Mouse (Mus musculus) lung, embryonic 14.5 days (tissue): ENCODE measurements around the gene Serpinf1. TPM values are rescaled to one million over a fixed set of nuclear protein-coding genes. Genes with fewer than 3 reads are reported as not detected.

Source experiments
- ATAC-seq: fragments of 200-750 bp; cut with Nextera tagmentation; 2 replicates; pipeline ENCODE4 v1.8.0; 2017; ENCODE audit warnings: mild to moderate bottlenecking, moderate TSS enrichment, moderate library complexity; ENCODE audit not compliant: insufficient read depth
- DNase-seq: peaks from one replicate; pipeline ENCODE4 v3.0.0-alpha.2; 2015
- H3K27ac ChIP-seq: fragments of 300-500 bp; sonication (generic); 2 replicates; pipeline ENCODE4 v1.5.1; 2014; ENCODE audit warnings: low read depth, mild to moderate bottlenecking, moderate library complexity
- H3K27me3 ChIP-seq: fragments of 300-500 bp; sonication (generic); 2 replicates; pipeline ENCODE4 v1.6.1; 2014; ENCODE audit warnings: low read length, control low read depth; ENCODE audit not compliant: insufficient read depth
- H3K36me3 ChIP-seq: fragments of 300-500 bp; sonication (generic); 2 replicates; pipeline ENCODE4 v1.6.1; 2014; ENCODE audit warnings: control low read depth; ENCODE audit not compliant: insufficient read depth
- H3K4me1 ChIP-seq: fragments of 300-500 bp; sonication (generic); 2 replicates; pipeline ENCODE4 v1.6.1; 2014; ENCODE audit warnings: antibody characterized with exemption, control low read depth; ENCODE audit not compliant: insufficient read depth
- H3K4me2 ChIP-seq: fragments of 300-500 bp; sonication (generic); 2 replicates; pipeline ENCODE4 v1.6.1; 2014; ENCODE audit warnings: mild to moderate bottlenecking
- H3K4me3 ChIP-seq: fragments of 300-500 bp; sonication (generic); 2 replicates; pipeline ENCODE4 v1.5.1; 2014; ENCODE audit warnings: low read depth, low read length
- H3K9ac ChIP-seq: fragments of 300-500 bp; sonication (generic); 2 replicates; pipeline ENCODE4 v1.6.1; 2014
- H3K9me3 ChIP-seq: fragments of 300-500 bp; sonication (generic); 2 replicates; pipeline ENCODE4 v1.6.1; 2016; ENCODE audit warnings: low read depth, low read length, control low read depth
- CTCF ChIP-seq: IDR thresholded peaks from 2 replicates; pipeline ENCODE4 v1.5.1; 2016; ENCODE audit warnings: antibody characterized with exemption, low read depth
- WGBS: fragments of 180-500 bp; shearing (Covaris S2); extraction: QIAGEN DNeasy Blood & Tissue Kit; methylation state at CpG from one replicate; pipeline ENCODE4 v1.1.7; 2014; 5-methylcytosine and 5-hydroxymethylcytosine counted together
- polyA plus RNA-seq: library from polyadenylated mRNA; unstranded; fragments of >200 nt; fragmentation: Nextera tagmentation; extraction: Ambion mirVana; gene quantifications from 2 replicates; pipeline ENCODE4 v1.2.1, GENCODE M21; 2014

The Serpinf1 gene
- polyA plus RNA-seq, 1 experiment from 2014 or later, result 41.7 TPM

DNA sequence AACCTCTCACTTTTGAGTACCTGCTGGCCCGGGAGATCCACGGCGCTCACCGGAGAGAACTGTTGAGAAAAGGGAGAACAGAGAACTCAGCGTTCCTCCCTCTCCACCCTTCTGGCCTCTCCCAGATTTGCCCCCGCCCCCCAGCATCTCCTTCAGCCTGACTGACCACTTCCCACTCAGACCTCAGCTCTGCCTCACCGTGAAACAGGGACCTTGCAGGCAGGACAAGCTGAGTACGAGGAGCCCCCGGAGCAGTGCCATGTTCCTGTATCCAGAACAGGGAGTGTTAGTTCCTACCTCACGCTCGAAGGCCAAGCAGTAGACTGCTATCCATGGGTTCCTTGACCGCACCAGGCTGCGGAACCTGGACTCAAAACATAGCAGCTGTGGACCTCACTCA, 15.7 kb upstream of the Serpinf1 start:
- no peak overlapping the region for H3K4me2 ChIP-seq
- H3K36me3 ChIP-seq, result no peaks in the 10 kb centered on the region
- DNase-seq (no peak), ATAC-seq (no peak)
- H3K9ac ChIP-seq, result no peak overlapping the region
- no peak overlapping the region for H3K4me3 ChIP-seq
- no peaks in the 10 kb centered on the region for H3K4me1 ChIP-seq
- TF ChIP-seq CTCF, result no peak
- 73% methylated on average over 13 of the region's 13 CpGs for WGBS
- no peak overlapping the region for H3K27ac ChIP-seq
- H3K27me3 ChIP-seq, result no peaks in the 10 kb centered on the region
- peaks cover 5% of the 10 kb centered on the region; the same call in 1 of the 2 replicates for H3K9me3 ChIP-seq

DNA sequence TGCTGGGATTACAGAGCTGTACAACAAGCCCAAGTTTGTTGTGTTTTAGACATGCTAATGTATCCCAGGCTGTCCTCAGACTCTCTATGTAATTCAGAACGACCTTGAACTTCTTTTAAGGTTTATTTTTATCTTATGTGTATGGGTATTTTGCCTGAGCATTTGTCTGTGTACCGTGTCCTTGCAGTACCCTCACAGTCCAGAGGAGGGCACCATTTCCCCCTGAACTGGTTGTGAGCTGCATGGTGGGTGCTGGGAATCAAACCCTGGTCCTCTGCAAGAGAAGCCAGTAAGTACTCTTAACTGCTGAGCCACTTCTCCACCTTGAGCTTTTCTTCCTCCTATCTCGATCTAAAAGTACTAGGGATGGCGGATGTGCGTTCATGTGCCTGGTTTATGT, 11.6 kb upstream of the Serpinf1 start:
- peak; percentile 34 for TF ChIP-seq CTCF
- Histone ChIP-seq H3K36me3 (no peaks in the 10 kb centered on the region), H3K4me1 (no peaks in the 10 kb centered on the region), H3K9ac (no peak overlapping the region), H3K4me3 (no peak overlapping the region), H3K4me2 (no peak overlapping the region), H3K9me3 (peaks cover 5% of the 10 kb centered on the region; the same call in 1 of the 2 replicates), H3K27ac (no peak overlapping the region), H3K27me3 (no peaks in the 10 kb centered on the region)
- ATAC-seq (no peak), DNase-seq (no peak)
- 85% methylated on average over 5 of the region's 5 CpGs for WGBS

DNA sequence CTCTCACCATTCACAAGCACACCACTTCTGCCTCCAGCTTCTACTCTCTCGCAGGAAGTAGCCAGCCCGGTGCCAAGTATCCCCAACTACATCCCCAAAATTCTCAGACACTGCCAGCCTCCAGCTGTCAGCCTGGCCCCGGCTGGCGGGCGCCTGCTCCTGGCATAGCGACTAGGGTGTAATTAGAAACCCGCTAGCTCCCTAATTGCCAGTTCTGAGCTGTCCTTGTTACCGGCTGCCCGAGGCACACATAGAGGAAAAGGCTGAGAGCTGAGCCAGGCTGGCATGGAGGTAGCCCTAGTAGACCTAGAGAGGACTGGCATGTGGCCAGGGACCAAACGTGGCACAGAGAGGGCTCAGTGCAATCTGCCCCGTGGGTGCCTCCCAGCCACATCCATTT, 8.8 kb upstream of the Serpinf1 start:
- Histone ChIP-seq H3K36me3 (no peaks in the 10 kb centered on the region), H3K27me3 (no peaks in the 10 kb centered on the region), H3K4me3 (no peak overlapping the region), H3K4me1 (no peaks in the 10 kb centered on the region), H3K4me2 (no peak overlapping the region), H3K9me3 (peaks cover 5% of the 10 kb centered on the region; the same call in 1 of the 2 replicates), H3K27ac (no peak overlapping the region), H3K9ac (no peak overlapping the region)
- DNase-seq (no peak), ATAC-seq (no peak)
- WGBS, result 85% methylated on average over 11 of the region's 11 CpGs
- TF ChIP-seq CTCF, result no peak

DNA sequence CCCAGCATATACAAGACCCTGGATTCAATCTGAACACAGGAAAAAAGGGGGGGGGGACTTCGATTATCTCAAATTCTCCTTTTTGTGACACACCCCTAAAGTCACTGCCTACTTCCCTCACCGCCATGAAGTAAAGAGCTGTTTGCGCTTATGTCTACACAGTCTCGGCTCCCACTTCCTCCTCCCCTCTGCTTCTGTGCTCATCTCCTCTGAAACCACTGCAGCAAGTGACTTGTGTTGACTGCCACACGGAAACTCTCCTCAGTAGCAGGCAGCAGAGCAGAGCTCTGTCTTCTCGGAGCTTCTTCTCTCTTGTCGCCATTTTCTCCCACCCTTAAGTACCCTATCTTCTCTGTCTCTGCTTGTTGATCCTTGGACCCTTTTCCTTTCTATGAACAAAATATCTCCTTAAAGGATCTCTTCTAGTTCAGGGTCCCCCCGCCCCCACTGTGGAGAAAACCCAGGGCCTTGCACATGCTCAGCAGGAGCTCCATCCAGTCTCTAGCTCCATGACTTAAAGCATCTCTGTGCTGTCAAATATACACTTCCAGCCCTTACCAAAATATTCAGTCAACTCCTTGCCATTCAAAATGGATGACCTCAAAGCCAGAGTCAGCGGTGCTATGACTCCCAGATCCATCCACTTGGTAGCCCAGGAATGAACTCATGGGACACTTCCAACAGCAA, 6.7 kb upstream of the Serpinf1 start:
- no peak for DNase-seq
- WGBS, result 73% methylated on average over 9 of the region's 9 CpGs

DNA sequence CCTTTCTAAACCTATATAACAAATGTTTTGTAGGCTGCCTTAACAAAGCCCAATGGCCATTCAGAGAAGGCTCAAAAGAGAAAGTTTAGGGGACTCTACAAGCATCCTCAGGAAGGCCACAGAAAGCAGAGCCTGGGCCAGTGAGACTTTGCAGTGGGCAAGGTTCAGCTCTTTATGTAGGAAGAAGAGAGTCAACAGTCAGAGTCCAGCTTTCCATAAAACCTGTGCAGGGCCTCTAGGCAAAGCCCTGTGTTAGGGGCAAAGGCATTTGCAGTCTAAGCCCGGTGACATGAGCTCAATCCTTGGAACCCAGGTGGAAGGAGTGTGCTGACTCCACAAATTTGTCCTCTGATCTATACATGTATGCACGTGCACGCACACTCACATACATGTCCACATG, 2.0 kb upstream of the Serpinf1 start:
- TF ChIP-seq CTCF, result no peak
- no peak for ATAC-seq
- WGBS, result 86% methylated on average over 3 of the region's 3 CpGs
- no peaks in the 10 kb centered on the region for H3K36me3 ChIP-seq
- H3K4me3 ChIP-seq, result no peak overlapping the region
- no peak for DNase-seq
- no peak overlapping the region for H3K27ac ChIP-seq
- no peak overlapping the region for H3K4me2 ChIP-seq
- H3K9me3 ChIP-seq, result no peaks in the 10 kb centered on the region
- H3K9ac ChIP-seq, result no peak overlapping the region
- no peaks in the 10 kb centered on the region for H3K27me3 ChIP-seq
- H3K4me1 ChIP-seq, result no peaks in the 10 kb centered on the region; the same call in 1 of the 2 replicates

More for the DNA sequence above, 6.7 kb upstream of the Serpinf1 start:
- H3K4me3 ChIP-seq, result no peak overlapping the region
- H3K27ac ChIP-seq, result no peak overlapping the region
- no peaks in the 10 kb centered on the region for H3K36me3 ChIP-seq
- no peaks in the 10 kb centered on the region for H3K4me1 ChIP-seq
- H3K9me3 ChIP-seq, result peaks cover 3% of the 10 kb centered on the region; the same call in 1 of the 2 replicates
- H3K4me2 ChIP-seq, result no peak overlapping the region
- no peaks in the 10 kb centered on the region for H3K27me3 ChIP-seq
- TF ChIP-seq CTCF, result no peak
- ATAC-seq, result no peak
- H3K9ac ChIP-seq, result no peak overlapping the region

DNA sequence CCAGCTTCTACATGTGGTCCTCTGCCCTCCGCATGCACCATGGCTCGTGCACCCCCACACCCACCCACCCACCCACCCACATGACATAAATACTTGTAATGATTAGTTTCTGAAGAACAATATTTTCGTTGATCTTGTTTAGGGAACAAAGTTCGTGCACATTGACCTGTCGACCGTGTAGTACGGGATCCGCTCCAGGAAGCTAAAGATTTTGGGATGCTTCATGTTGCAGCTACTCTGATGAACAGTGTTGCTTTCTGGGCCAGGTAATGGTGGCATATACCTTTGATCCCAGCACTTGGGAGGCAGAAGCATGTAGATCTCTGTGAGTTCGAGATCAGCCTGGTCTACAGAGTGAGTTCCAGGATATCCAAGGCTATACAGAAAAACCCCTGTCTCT, 1.5 kb upstream of the Serpinf1 start:
- no peak for TF ChIP-seq CTCF
- H3K36me3 ChIP-seq, result no peaks in the 10 kb centered on the region
- DNase-seq (no peak), ATAC-seq (no peak)
- H3K27me3 ChIP-seq, result no peaks in the 10 kb centered on the region
- WGBS, result 85% methylated on average over 9 of the region's 9 CpGs
- no peak overlapping the region for H3K4me2 ChIP-seq
- no peak overlapping the region for H3K9ac ChIP-seq
- H3K4me3 ChIP-seq, result no peak overlapping the region
- H3K4me1 ChIP-seq, result no peaks in the 10 kb centered on the region; the same call in 1 of the 2 replicates
- no peak overlapping the region for H3K27ac ChIP-seq
- no peaks in the 10 kb centered on the region for H3K9me3 ChIP-seq

DNA sequence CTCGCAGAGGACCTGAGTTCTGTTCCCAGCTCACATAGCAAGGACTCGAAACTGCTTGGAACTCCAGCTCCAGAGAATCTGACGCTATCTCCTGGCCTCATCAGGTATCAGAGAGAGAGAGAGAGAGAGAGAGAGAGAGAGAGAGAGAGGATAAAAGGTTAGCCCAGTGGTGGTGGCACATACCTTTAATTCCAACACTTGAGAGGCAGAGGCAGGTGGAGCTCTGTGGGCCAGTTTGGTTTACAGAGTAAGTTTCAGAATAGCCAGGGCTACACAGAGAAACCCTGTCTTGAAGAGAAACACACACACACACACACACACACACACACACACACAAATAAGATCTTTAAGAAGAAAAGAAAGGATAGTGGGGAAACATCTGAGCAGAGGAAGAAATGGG, 590 bp upstream of the Serpinf1 start:
- no peak for TF ChIP-seq CTCF
- Histone ChIP-seq H3K9me3 (no peaks in the 10 kb centered on the region), H3K4me1 (no peaks in the 10 kb centered on the region; the same call in 1 of the 2 replicates), H3K4me3 (no peak overlapping the region), H3K36me3 (no peaks in the 10 kb centered on the region), H3K4me2 (no peak overlapping the region), H3K27ac (no peak overlapping the region), H3K9ac (no peak overlapping the region), H3K27me3 (no peaks in the 10 kb centered on the region)
- ATAC-seq, result no peak
- 89% methylated on average over 3 of the region's 3 CpGs for WGBS
- no peak for DNase-seq
